Mouse (Mus musculus): ENCODE results near the gene Bach2. TPM values are rescaled to one million over a fixed set of nuclear protein-coding genes. Genes with fewer than 3 reads are reported as not detected.

Bach2 gene
- polyA plus RNA-seq, 1 experiment from 2014 or later, result 1.1 TPM

DNA sequence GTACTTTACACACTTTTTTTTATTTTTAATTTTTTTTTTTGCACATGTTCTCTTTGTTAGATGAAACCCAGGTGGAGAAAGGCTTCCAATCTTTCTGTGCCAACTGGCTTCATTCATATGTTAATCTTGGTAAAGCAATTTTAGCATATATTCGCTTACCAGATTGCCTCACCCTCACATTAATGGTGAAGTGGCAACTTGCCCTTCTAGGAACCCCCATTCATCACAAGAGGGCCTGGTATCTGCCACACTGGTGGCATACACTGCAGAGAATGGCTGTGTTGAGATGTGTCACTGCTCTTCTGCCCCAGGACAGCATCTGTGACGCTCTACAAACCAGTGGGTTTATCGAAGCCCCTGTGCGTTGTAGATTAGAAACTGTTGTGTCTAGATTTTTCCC is 183.8 kb downstream of the Bach2 start:
- no peak for ATAC-seq
- Histone ChIP-seq H3K4me1 (replicated peaks; ENCODE audit: control insufficient read depth, insufficient read depth, low read length) (no peaks in the 10 kb centered on the region), H3K4me2 (replicated peaks; ENCODE audit: low read depth) (no peak overlapping the region), H3K4me3 (ENCODE audit: low read depth, low read length) (no peak overlapping the region), H3K36me3 (ENCODE audit: control insufficient read depth, insufficient read depth) (no peaks in the 10 kb centered on the region), H3K9me3 (ENCODE audit: control insufficient read depth) (no peaks in the 10 kb centered on the region), H3K9ac (ENCODE audit: low read depth, low read length) (no peak overlapping the region), H3K27ac (ENCODE audit: low read depth, low read length) (no peak overlapping the region), H3K27me3 (replicated peaks; ENCODE audit: control insufficient read depth, insufficient read depth, low read length) (no peaks in the 10 kb centered on the region)
- WGBS, result 95% methylated on average over 4 of the region's 4 CpGs
- no peak for TF ChIP-seq CTCF (IDR thresholded peaks at IDR 0.05; ENCODE audit: low read depth)

DNA sequence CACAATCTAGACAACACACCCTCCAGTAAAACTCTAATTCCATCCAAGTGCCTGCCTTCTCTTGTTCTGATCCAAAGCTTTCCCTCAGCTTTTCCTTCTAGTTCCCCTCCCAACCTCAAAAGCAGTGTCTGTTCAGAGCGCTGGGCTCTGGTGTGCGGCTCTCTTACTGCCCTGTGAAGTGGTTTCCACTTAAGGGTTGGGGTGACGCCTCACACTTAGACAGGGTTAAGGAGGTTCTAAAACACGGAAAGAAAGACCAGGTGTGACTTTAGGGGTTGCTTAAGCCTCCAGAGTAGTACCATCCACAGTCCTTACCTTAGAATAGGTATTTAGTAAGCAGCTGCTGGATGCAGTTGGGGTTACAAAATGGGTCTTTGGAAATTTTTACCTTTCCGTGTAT is 185.1 kb downstream of the Bach2 start:
- H3K9me3 ChIP-seq (ENCODE audit: control insufficient read depth), result no peaks in the 10 kb centered on the region
- no peaks in the 10 kb centered on the region for H3K27me3 ChIP-seq (replicated peaks; ENCODE audit: control insufficient read depth, insufficient read depth, low read length)
- H3K4me2 ChIP-seq (replicated peaks; ENCODE audit: low read depth), result no peak overlapping the region
- 79% methylated on average over 5 of the region's 5 CpGs for WGBS
- no peaks in the 10 kb centered on the region for H3K4me1 ChIP-seq (replicated peaks; ENCODE audit: control insufficient read depth, insufficient read depth, low read length)
- no peak overlapping the region for H3K4me3 ChIP-seq (ENCODE audit: low read depth, low read length)
- no peaks in the 10 kb centered on the region for H3K36me3 ChIP-seq (ENCODE audit: control insufficient read depth, insufficient read depth)
- TF ChIP-seq CTCF (IDR thresholded peaks at IDR 0.05; ENCODE audit: low read depth), result no peak
- no peak overlapping the region for H3K27ac ChIP-seq (ENCODE audit: low read depth, low read length)
- no peak overlapping the region for H3K9ac ChIP-seq (ENCODE audit: low read depth, low read length)
- ATAC-seq, result no peak

DNA sequence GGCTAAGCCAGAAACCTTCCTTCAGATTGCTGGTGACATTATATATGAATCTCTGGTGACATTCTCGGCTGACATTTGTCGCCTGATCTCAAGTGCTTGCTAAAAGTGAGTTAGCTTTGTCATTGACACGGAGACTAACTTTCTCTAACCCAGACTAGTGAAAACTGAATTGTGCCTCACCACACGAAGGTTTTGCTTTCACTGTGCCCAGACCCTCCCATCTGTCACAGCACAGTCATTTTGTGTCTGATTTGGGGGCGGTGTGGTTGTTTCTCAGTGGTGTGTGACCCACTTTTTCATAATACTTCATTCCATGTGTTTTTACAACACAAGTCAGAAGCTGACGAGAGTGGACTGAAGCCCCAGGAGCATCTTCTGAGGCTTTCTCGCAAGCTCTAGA is 185.8 kb downstream of the Bach2 start:
- Histone ChIP-seq H3K4me2 (replicated peaks; ENCODE audit: low read depth) (no peak overlapping the region), H3K9me3 (ENCODE audit: control insufficient read depth) (no peaks in the 10 kb centered on the region), H3K9ac (ENCODE audit: low read depth, low read length) (no peak overlapping the region), H3K27me3 (replicated peaks; ENCODE audit: control insufficient read depth, insufficient read depth, low read length) (no peaks in the 10 kb centered on the region), H3K4me3 (ENCODE audit: low read depth, low read length) (no peak overlapping the region), H3K27ac (ENCODE audit: low read depth, low read length) (no peak overlapping the region), H3K36me3 (ENCODE audit: control insufficient read depth, insufficient read depth) (no peaks in the 10 kb centered on the region), H3K4me1 (replicated peaks; ENCODE audit: control insufficient read depth, insufficient read depth, low read length) (no peaks in the 10 kb centered on the region)
- WGBS, result 89% methylated on average over 7 of the region's 7 CpGs
- TF ChIP-seq CTCF (IDR thresholded peaks at IDR 0.05; ENCODE audit: low read depth), result no peak
- ATAC-seq, result no peak

DNA sequence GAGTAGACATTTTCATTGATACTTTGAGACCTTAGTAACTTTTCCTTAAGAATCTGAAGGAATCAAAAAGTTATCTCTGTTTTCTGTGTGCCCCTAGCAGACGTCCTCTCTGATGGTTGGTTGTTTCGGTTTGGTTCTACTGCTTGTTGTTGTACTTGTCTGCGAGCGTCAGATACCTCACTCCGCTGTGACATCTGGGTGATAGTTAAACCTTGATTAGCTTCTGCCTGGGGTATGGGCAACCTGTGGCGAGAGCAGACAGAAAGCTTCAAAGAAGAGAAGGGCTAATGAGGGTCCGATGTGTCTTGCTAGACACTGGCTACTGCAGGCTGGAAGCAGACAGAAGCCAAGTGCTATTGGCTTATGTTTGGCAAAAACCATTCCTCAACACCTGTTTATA is 186.5 kb downstream of the Bach2 start:
- Histone ChIP-seq H3K36me3 (ENCODE audit: control insufficient read depth, insufficient read depth) (no peaks in the 10 kb centered on the region), H3K4me1 (replicated peaks; ENCODE audit: control insufficient read depth, insufficient read depth, low read length) (no peaks in the 10 kb centered on the region), H3K4me3 (ENCODE audit: low read depth, low read length) (no peak overlapping the region), H3K9ac (ENCODE audit: low read depth, low read length) (no peak overlapping the region), H3K27ac (ENCODE audit: low read depth, low read length) (no peak overlapping the region), H3K27me3 (replicated peaks; ENCODE audit: control insufficient read depth, insufficient read depth, low read length) (no peaks in the 10 kb centered on the region), H3K4me2 (replicated peaks; ENCODE audit: low read depth) (no peak overlapping the region), H3K9me3 (ENCODE audit: control insufficient read depth) (no peaks in the 10 kb centered on the region)
- no peak for TF ChIP-seq CTCF (IDR thresholded peaks at IDR 0.05; ENCODE audit: low read depth)
- no peak for ATAC-seq
- 87% methylated on average over 7 of the region's 7 CpGs for WGBS

DNA sequence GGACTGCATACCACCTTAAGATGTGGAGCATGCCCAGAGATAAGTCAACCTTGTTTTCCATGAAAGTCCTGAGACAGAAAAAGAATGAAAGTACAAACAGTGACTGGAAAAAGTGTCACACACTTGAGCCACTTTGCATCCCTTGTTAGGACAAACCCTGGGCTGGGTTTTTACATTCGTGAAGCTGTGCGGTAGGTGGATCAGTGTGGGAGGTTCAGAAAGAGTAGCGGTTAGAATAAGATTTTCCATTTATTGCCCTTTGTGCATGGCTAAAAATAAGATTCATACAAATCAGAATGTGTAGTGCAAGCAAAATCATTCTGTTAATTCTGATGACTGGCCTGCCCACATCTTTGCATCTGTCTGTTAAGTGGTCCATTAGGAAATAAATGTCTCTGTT is 187.0 kb downstream of the Bach2 start:
- Histone ChIP-seq H3K27ac (ENCODE audit: low read depth, low read length) (no peak overlapping the region), H3K4me3 (ENCODE audit: low read depth, low read length) (no peak overlapping the region), H3K9ac (ENCODE audit: low read depth, low read length) (no peak overlapping the region), H3K4me2 (replicated peaks; ENCODE audit: low read depth) (no peak overlapping the region), H3K4me1 (replicated peaks; ENCODE audit: control insufficient read depth, insufficient read depth, low read length) (no peaks in the 10 kb centered on the region), H3K36me3 (ENCODE audit: control insufficient read depth, insufficient read depth) (no peaks in the 10 kb centered on the region), H3K9me3 (ENCODE audit: control insufficient read depth) (no peaks in the 10 kb centered on the region), H3K27me3 (replicated peaks; ENCODE audit: control insufficient read depth, insufficient read depth, low read length) (no peaks in the 10 kb centered on the region)
- no peak for TF ChIP-seq CTCF (IDR thresholded peaks at IDR 0.05; ENCODE audit: low read depth)
- no peak for ATAC-seq
- 94% methylated on average over 3 of the region's 3 CpGs for WGBS

DNA sequence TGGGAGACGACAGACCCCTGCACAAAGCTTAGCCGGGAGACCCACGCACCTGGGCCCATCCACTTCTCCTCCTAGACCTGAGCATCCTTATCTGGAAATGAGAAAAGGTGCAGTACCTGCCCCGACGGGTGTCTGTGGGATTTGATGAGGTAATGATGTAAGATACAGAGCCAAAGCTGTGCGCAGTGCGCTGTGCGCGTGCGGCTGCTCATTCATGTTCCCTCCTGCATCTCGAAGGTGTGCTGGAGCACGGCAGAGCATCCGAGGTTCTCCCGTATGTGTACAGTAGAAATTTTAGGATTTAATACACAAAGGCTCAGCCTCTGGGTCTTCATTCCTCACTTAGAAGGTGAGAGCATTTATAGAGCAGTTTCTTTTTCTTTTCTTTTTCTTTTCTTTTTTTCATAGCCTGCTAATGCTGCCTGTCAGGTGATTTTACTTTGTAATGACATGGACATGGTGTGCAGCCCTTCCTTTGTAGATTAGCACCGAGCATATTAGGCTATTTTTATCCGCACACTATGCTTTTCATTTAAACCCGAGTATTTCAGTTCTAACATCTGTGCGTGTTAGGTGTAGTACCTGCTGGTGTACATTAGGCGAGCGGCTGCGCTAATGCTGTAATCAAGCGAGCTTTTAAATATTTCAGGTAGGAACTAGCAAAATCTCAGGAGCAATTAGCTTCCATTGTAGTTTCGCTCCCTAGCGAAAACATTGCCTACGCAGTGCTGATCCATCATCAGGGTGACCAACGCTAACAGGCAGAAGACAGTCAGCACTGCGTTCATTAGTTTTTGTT is 188.4 kb downstream of the Bach2 start:
- no peak overlapping the region for H3K9ac ChIP-seq (ENCODE audit: low read depth, low read length)
- H3K4me1 ChIP-seq (replicated peaks; ENCODE audit: control insufficient read depth, insufficient read depth, low read length), result no peaks in the 10 kb centered on the region
- TF ChIP-seq CTCF (IDR thresholded peaks at IDR 0.05; ENCODE audit: low read depth), result no peak
- no peak for ATAC-seq
- H3K4me3 ChIP-seq (ENCODE audit: low read depth, low read length), result no peak overlapping the region
- H3K9me3 ChIP-seq (ENCODE audit: control insufficient read depth), result no peaks in the 10 kb centered on the region
- WGBS, result 85% methylated on average over 27 of the region's 27 CpGs
- H3K27ac ChIP-seq (ENCODE audit: low read depth, low read length), result no peak overlapping the region
- no peak overlapping the region for H3K4me2 ChIP-seq (replicated peaks; ENCODE audit: low read depth)
- H3K36me3 ChIP-seq (ENCODE audit: control insufficient read depth, insufficient read depth), result no peaks in the 10 kb centered on the region
- H3K27me3 ChIP-seq (replicated peaks; ENCODE audit: control insufficient read depth, insufficient read depth, low read length), result no peaks in the 10 kb centered on the region
